Mouse (Mus musculus) embryonic facial prominence, embryonic 10.5 days (tissue): ENCODE results near the gene Ap1g2. TPM values are rescaled to one million over a fixed set of nuclear protein-coding genes. Genes with fewer than 3 reads are reported as not detected.

Experiments used
- DNase-seq: peaks from one replicate; pipeline ENCODE4 v3.0.0-alpha.2; 2017; ENCODE audit warnings: low spot score
- H3K27ac ChIP-seq: fragments of 300-500 bp; sonication (generic); replicated peaks from 2 replicates; pipeline ENCODE4 v1.5.1; 2016; ENCODE audit warnings: mild to moderate bottlenecking
- H3K27me3 ChIP-seq: fragments of 300-500 bp; sonication (generic); replicated peaks from 2 replicates; pipeline ENCODE4 v1.6.1; 2016; ENCODE audit warnings: low read depth, mild to moderate bottlenecking; ENCODE audit not compliant: poor library complexity, severe bottlenecking
- H3K36me3 ChIP-seq: fragments of 300-500 bp; sonication (generic); replicated peaks from 2 replicates; pipeline ENCODE4 v1.6.1; 2016; ENCODE audit warnings: mild to moderate bottlenecking, moderate library complexity
- H3K4me1 ChIP-seq: fragments of 300-500 bp; sonication (generic); 2 replicates; pipeline ENCODE4 v1.6.1; 2016
- H3K4me3 ChIP-seq: fragments of 300-500 bp; sonication (generic); 2 replicates; pipeline ENCODE4 v1.5.1; 2016; ENCODE audit warnings: mild to moderate bottlenecking, moderate library complexity
- H3K9me3 ChIP-seq: fragments of 300-500 bp; sonication (generic); 2 replicates; pipeline ENCODE4 v1.6.1; 2016; ENCODE audit warnings: mild to moderate bottlenecking
- WGBS: fragments of 180-500 bp; shearing (Covaris S2); methylation state at CpG from one replicate; pipeline ENCODE4 v1.1.7; 2016; 5-methylcytosine and 5-hydroxymethylcytosine counted together
- polyA plus RNA-seq: library from polyadenylated mRNA; unstranded; fragments of >200 nt; fragmentation: Nextera tagmentation; extraction: Ambion mirVana; gene quantifications from 2 replicates; pipeline ENCODE4 v1.2.1, GENCODE M21; 2016

Gene Ap1g2
- polyA plus RNA-seq, 1 experiment from 2014 or later: 15.8 TPM

- peak within 1 kb of the TSS; percentile 77 for H3K4me3 ChIP-seq
- 1% methylated on average over 30 of the region's 30 CpGs for WGBS
- peak; percentile 86 for DNase-seq
- peaks cover 57% of the 10 kb centered on the region for H3K4me1 ChIP-seq
- H3K27ac ChIP-seq: peak within 1 kb of the TSS; percentile 93
- peaks cover 14% of the 10 kb centered on the region for H3K27me3 ChIP-seq
- no peaks in the 10 kb centered on the region for H3K9me3 ChIP-seq
- peaks cover 28% of the 10 kb centered on the region for H3K36me3 ChIP-seq
Measured at GRCm38 (mm10) chr14:55094704-55095231, 11.6 kb downstream of the Ap1g2 start, which contains the start of gene Thtpa. Thtpa (plus strand) TSS chr14:55094784.

DNA sequence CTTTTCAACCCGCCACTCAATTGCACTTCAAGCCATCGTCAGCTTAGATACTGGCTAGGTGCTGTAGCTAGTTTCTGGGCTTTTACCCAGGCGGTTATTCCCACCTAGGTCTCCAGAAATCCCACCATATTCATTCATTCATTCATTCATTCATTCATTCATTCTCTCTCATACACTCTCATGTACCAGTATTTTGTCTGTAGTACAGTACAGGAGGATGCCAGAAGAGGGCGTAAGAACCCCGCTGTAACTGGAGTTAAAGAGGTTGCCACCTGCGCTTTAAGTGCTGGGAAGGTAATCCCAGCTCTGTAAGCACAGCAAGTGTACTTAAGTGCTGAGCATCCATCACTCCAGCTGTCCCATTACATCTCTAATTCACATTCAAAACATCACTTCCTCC, 12.5 kb downstream of the Ap1g2 start:
- Histone ChIP-seq H3K4me3 (peak overlapping the region; percentile 77; the same call in 1 of the 2 replicates), H3K9me3 (no peaks in the 10 kb centered on the region), H3K36me3 (peaks cover 21% of the 10 kb centered on the region), H3K27me3 (peaks cover 14% of the 10 kb centered on the region), H3K27ac (no peak overlapping the region), H3K4me1 (peaks cover 65% of the 10 kb centered on the region)
- DNase-seq: no peak
- whole genome bisulfite sequencing: 38% methylated on average over 6 of the region's 6 CpGs

- Histone ChIP-seq H3K36me3 (peaks cover 4% of the 10 kb centered on the region), H3K9me3 (no peaks in the 10 kb centered on the region), H3K4me1 (peaks cover 66% of the 10 kb centered on the region), H3K27ac (peak within 1 kb of the TSS; percentile 90), H3K27me3 (peaks cover 14% of the 10 kb centered on the region), H3K4me3 (peak within 1 kb of the TSS; percentile 76)
- DNase-seq: peak; percentile 96
- under 1% methylated on average over 34 of the region's 34 CpGs for whole genome bisulfite sequencing
Measured at GRCm38 (mm10) chr14:55092011-55092577, 14.3 kb downstream of the Ap1g2 start, which contains the start of gene Zfhx2. Zfhx2 (minus strand) TSS chr14:55092324.

DNA sequence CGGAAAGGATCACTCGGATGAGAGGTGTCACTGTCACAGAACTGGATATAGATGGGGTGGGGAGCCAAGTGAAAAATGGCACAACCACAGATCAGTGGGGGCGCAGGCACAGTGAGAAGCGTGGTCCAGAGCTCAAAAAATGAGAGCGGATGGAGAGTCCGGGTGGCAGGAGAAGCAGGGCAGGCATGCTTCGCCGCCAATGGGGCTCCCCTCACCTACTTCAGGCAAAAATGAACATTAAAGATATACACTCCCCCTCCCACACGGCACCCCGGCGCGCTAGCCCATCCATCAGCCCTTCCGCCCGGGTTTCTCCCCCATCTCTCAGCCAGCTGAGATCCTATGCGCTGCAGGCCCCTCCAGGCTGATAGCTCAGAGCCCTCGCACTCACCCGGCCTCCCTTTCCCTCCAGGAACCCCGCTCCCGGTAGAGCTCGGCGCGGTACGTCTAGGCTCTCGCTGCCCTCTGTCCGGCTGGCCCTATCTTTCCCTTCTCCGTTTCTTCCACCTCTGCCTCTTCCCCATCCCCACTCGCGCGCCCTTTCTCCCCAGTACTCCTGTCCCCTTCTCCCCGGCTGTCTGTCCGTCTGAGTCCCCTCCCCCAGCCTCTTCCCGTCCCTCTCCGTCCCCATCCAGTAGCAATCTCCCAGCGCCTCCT, 15.1 kb downstream of the Ap1g2 start:
- H3K4me1 ChIP-seq: peaks cover 66% of the 10 kb centered on the region
- peak overlapping the region; percentile 90 for H3K27ac ChIP-seq
- peak overlapping the region; percentile 76 for H3K4me3 ChIP-seq
- H3K27me3 ChIP-seq: peaks cover 14% of the 10 kb centered on the region
- H3K9me3 ChIP-seq: no peaks in the 10 kb centered on the region
- DNase-seq: peak; percentile 47
- WGBS: 3% methylated on average over 34 of the region's 34 CpGs
- no peaks in the 10 kb centered on the region for H3K36me3 ChIP-seq

- H3K27ac ChIP-seq: no peak overlapping the region
- 64% methylated on average over 13 of the region's 13 CpGs for WGBS
- H3K4me1 ChIP-seq: peaks cover 61% of the 10 kb centered on the region
- no peak for DNase-seq
- no peaks in the 10 kb centered on the region; the same call in 1 of the 2 replicates for H3K36me3 ChIP-seq
- no peak overlapping the region for H3K4me3 ChIP-seq
- H3K9me3 ChIP-seq: no peaks in the 10 kb centered on the region
- peaks cover 14% of the 10 kb centered on the region for H3K27me3 ChIP-seq
Measured at GRCm38 (mm10) chr14:55089199-55089947, 17.0 kb downstream of the Ap1g2 start.

GRCm38 (mm10) chr14:55086009-55086514, 20.3 kb downstream of the Ap1g2 start:
- Histone ChIP-seq H3K36me3 (no peaks in the 10 kb centered on the region; the same call in 1 of the 2 replicates), H3K9me3 (no peaks in the 10 kb centered on the region), H3K27ac (no peak overlapping the region), H3K4me1 (peaks cover 46% of the 10 kb centered on the region), H3K27me3 (peaks cover 9% of the 10 kb centered on the region), H3K4me3 (no peak overlapping the region)
- WGBS: 87% methylated on average over 6 of the region's 6 CpGs
- DNase-seq: no peak

DNA sequence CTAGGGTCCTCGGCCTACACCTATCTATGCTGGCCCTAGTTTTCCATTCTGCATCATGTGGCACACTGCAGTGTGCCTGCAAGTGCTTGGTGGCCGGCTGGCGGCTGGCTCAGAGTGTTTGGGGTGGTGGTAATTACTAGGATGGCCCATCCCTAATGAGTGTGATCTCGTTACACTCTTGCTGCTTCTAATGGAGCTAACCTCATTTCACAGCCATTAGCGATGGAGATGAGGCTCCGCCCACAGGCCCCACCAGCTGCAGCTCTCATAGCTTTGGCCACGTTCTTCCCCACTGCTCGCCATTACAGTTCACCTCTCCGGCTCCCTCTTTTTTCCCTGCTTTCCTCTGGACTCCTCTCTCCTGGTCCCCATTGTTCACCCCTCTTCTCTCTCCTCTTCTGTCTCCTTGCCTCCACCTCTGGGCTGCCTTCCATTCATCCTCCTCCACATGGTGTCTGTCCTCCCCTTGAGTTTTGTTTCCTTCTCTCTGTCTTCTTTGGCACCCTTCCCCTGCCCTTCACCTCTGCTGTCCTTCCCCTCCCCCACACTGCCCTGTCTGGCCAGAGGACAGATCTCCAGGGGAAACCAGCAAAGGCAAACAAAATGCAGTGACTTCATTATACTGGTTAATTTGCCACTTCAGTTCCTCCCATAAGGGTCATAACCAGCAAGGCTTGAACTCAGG, 20.9 kb downstream of the Ap1g2 start:
- Histone ChIP-seq H3K36me3 (no peaks in the 10 kb centered on the region; the same call in 1 of the 2 replicates), H3K27ac (peak overlapping the region; percentile 5; the same call in 1 of the 2 replicates), H3K27me3 (0 out of 2 replicates have a peak, but pooled peaks cover 3% of the 10 kb centered on the region), H3K4me3 (no peak overlapping the region), H3K4me1 (peaks cover 40% of the 10 kb centered on the region), H3K9me3 (no peaks in the 10 kb centered on the region)
- DNase-seq: no peak
- 40% methylated on average over 9 of the region's 9 CpGs for WGBS

DNA sequence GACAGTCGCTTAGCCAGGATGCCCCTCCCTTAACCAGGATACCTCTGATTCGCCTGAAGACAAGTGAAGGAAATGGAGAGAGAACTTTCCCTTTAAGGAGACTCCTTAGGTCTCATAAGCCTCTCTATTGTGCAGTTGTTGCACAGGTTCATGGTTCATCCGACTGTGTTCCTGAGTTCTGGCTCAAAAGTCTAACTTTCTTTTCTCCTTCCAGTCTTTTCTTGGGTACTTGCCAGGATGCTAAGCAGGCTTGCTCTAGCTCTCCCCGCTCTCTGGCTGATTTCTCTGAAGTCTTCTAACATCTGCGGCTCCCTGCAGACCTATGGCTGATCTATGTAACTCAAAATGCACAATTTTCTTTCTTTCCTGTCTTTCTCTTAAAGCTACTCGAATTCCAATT, 22.9 kb downstream of the Ap1g2 start:
- DNase-seq: no peak
- WGBS: 77% methylated on average over 6 of the region's 6 CpGs
- Histone ChIP-seq H3K9me3 (no peaks in the 10 kb centered on the region), H3K4me3 (no peak overlapping the region), H3K4me1 (peaks cover 41% of the 10 kb centered on the region), H3K27me3 (peaks cover 7% of the 10 kb centered on the region), H3K27ac (no peak overlapping the region), H3K36me3 (no peaks in the 10 kb centered on the region; the same call in 1 of the 2 replicates)

GRCm38 (mm10) chr14:55081105-55081504, 25.3 kb downstream of the Ap1g2 start:
- Histone ChIP-seq H3K27me3 (peaks cover 30% of the 10 kb centered on the region), H3K9me3 (no peaks in the 10 kb centered on the region), H3K4me3 (no peak overlapping the region), H3K27ac (no peak overlapping the region), H3K36me3 (no peaks in the 10 kb centered on the region; the same call in 1 of the 2 replicates), H3K4me1 (peaks cover 37% of the 10 kb centered on the region)
- DNase-seq: no peak
- 46% methylated on average over 5 of the region's 5 CpGs for WGBS

- Histone ChIP-seq H3K36me3 (peaks cover 10% of the 10 kb centered on the region), H3K9me3 (no peaks in the 10 kb centered on the region), H3K4me1 (peaks cover 27% of the 10 kb centered on the region), H3K27ac (peak overlapping the region; percentile 65), H3K4me3 (peak overlapping the region; percentile 45), H3K27me3 (peaks cover 36% of the 10 kb centered on the region)
- WGBS: 20% methylated on average over 8 of the region's 8 CpGs
- peak; percentile 88 for DNase-seq
Measured at GRCm38 (mm10) chr14:55079214-55079970, 27.0 kb downstream of the Ap1g2 start.

DNA sequence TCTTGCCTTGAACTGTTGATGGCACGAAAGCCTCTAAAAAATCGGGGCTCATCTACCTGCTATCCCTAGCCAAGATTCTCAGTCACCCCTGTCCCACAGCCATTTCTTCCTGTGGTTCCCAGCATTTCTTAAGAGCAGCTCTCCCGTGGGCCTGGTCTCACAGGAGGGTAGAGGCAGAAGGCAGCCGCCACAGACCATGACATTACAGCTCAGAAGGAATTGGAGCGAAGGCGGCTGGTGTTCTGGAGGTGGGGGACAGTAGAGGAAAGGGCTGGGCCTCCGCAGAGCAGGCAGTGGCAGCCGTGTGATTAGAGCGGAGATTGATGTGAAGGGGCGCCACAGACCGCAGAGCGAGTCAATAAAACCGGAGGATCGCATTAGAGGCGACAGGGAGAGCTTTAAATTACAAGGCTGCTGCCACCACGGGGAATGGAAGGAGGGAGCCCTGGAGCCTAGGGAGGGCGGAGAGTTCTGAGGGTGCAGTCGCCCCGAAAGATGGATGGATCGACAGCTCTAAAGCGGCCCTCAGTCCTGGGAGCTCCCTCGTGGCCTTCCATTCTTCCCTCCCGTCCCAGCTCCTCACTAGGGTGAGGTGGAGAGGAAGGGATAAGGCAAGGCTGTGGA, 27.9 kb downstream of the Ap1g2 start:
- peak; percentile 47 for DNase-seq
- H3K4me1 ChIP-seq: peaks cover 27% of the 10 kb centered on the region
- no peaks in the 10 kb centered on the region for H3K9me3 ChIP-seq
- peak overlapping the region; percentile 45 for H3K4me3 ChIP-seq
- H3K36me3 ChIP-seq: peaks cover 19% of the 10 kb centered on the region
- peaks cover 44% of the 10 kb centered on the region for H3K27me3 ChIP-seq
- WGBS: 3% methylated on average over 23 of the region's 23 CpGs
- H3K27ac ChIP-seq: peak overlapping the region; percentile 65
